Mouse (Mus musculus): ENCODE results near the gene Csrnp2.
A peak's percentile ranks its signal among the peaks of the same experiment; 100 is the strongest.
"Not testable (repeated sequence)": the region's sequence is repeated elsewhere in the genome, so short reads cannot be mapped to it uniquely, and the experiment has no call there.

Gene Csrnp2

GRCm38 (mm10) chr15:100495102-100495501 lies at the start of gene Csrnp2:
Csrnp2 (minus strand) TSS chr15:100495488.
- peak; percentile 84 to 88 for DNase-seq (ENCODE audit: low spot score in 2 of 2)

GRCm38 (mm10) chr15:100543651-100544030 lies 48.4 kb upstream of the Csrnp2 start:
- not testable (repeated sequence) for DNase-seq (ENCODE audit: low spot score in 2 of 2)

GRCm38 (mm10) chr15:100542876-100543650 lies 47.8 kb upstream of the Csrnp2 start:
- not testable (repeated sequence) for DNase-seq (ENCODE audit: low spot score in 2 of 2)

- no peak for DNase-seq (ENCODE audit: low spot score in 2 of 2)
These were observed 46.1 kb upstream of the Csrnp2 start for GRCm38 (mm10) chr15:100541426-100541825.

GRCm38 (mm10) chr15:100541001-100541400 lies 45.7 kb upstream of the Csrnp2 start:
- not testable (repeated sequence) for DNase-seq (ENCODE audit: low spot score in 2 of 2)

GRCm38 (mm10) chr15:100539411-100539810 lies 44.1 kb upstream of the Csrnp2 start:
- DNase-seq (ENCODE audit: low spot score in 2 of 2) = no peak

- no peak for DNase-seq (ENCODE audit: low spot score in 2 of 2)
These were observed 42.6 kb upstream of the Csrnp2 start for GRCm38 (mm10) chr15:100537913-100538312.

GRCm38 (mm10) chr15:100527900-100528299 lies 32.6 kb upstream of the Csrnp2 start:
- DNase-seq (ENCODE audit: low spot score in 2 of 2) = no peak

- DNase-seq (ENCODE audit: low spot score in 2 of 2) = no peak
These were observed 30.1 kb upstream of the Csrnp2 start for GRCm38 (mm10) chr15:100525405-100525804.

- no peak for DNase-seq (ENCODE audit: low spot score in 2 of 2)
These were observed 25.0 kb upstream of the Csrnp2 start for GRCm38 (mm10) chr15:100520306-100520705.

GRCm38 (mm10) chr15:100515121-100515520 lies 19.8 kb upstream of the Csrnp2 start:
- DNase-seq (ENCODE audit: low spot score in 2 of 2) = no peak

GRCm38 (mm10) chr15:100513387-100513786 lies 18.1 kb upstream of the Csrnp2 start:
- no peak for DNase-seq (ENCODE audit: low spot score in 2 of 2)

GRCm38 (mm10) chr15:100510072-100510471 lies 14.8 kb upstream of the Csrnp2 start:
- DNase-seq (ENCODE audit: low spot score in 2 of 2) = no peak

GRCm38 (mm10) chr15:100508454-100509167 lies 13.3 kb upstream of the Csrnp2 start:
- DNase-seq (ENCODE audit: low spot score in 2 of 2) = no peak

GRCm38 (mm10) chr15:100499506-100499905 lies 4.2 kb upstream of the Csrnp2 start:
- DNase-seq (ENCODE audit: low spot score in 2 of 2) = not testable (repeated sequence)

GRCm38 (mm10) chr15:100494647-100495046 lies 641 bp downstream of the Csrnp2 start:
- DNase-seq (ENCODE audit: low spot score in 2 of 2) = no peak

- DNase-seq (ENCODE audit: low spot score in 2 of 2) = no peak
These were observed 3.3 kb downstream of the Csrnp2 start for GRCm38 (mm10) chr15:100491966-100492365.

GRCm38 (mm10) chr15:100489263-100489662 lies 6.0 kb downstream of the Csrnp2 start:
- no peak for DNase-seq (ENCODE audit: low spot score in 2 of 2)

- not testable (repeated sequence) for DNase-seq (ENCODE audit: low spot score in 2 of 2)
These were observed 7.0 kb downstream of the Csrnp2 start for GRCm38 (mm10) chr15:100488297-100488696.

GRCm38 (mm10) chr15:100487050-100487449 lies 8.2 kb downstream of the Csrnp2 start:
- no peak for DNase-seq (ENCODE audit: low spot score in 2 of 2)

- no peak for DNase-seq (ENCODE audit: low spot score in 2 of 2)
These were observed 8.8 kb downstream of the Csrnp2 start for GRCm38 (mm10) chr15:100486450-100486849.

- DNase-seq (ENCODE audit: low spot score in 2 of 2) = peak in 1 of 2 experiments; percentile 32
These were observed 9.7 kb downstream of the Csrnp2 start for GRCm38 (mm10) chr15:100485576-100485975.

GRCm38 (mm10) chr15:100478925-100479324 lies 16.4 kb downstream of the Csrnp2 start:
- DNase-seq (ENCODE audit: low spot score in 2 of 2) = no peak
